Mouse (Mus musculus) neural tube, embryonic 15.5 days (tissue): Measurements from ENCODE around the gene Gm20388. TPM values are rescaled to one million over a fixed set of nuclear protein-coding genes. Genes with fewer than 3 reads are reported as not detected.
A peak's percentile ranks its signal among the peaks of the same experiment; 100 is the strongest.

Experiments
- ATAC-seq: fragments of 200-750 bp; cut with Nextera tagmentation; 2 replicates; pipeline ENCODE4 v1.8.0; 2017; ENCODE audit warnings: mild to moderate bottlenecking, moderate TSS enrichment, moderate library complexity; ENCODE audit not compliant: low FRiP score
- H3K27ac ChIP-seq: fragments of 300-500 bp; sonication (generic); replicated peaks from 2 replicates; pipeline ENCODE4 v1.5.1; 2015; ENCODE audit warnings: mild to moderate bottlenecking, inconsistent platforms
- H3K27me3 ChIP-seq: fragments of 300-500 bp; sonication (generic); replicated peaks from 2 replicates; pipeline ENCODE4 v1.6.1; 2015; ENCODE audit warnings: inconsistent platforms
- H3K36me3 ChIP-seq: fragments of 300-500 bp; sonication (generic); 2 replicates; pipeline ENCODE4 v1.6.1; 2015; ENCODE audit warnings: inconsistent platforms
- H3K4me1 ChIP-seq: fragments of 300-500 bp; sonication (generic); 2 replicates; pipeline ENCODE4 v1.6.1; 2015; ENCODE audit warnings: inconsistent platforms
- H3K4me2 ChIP-seq: fragments of 300-500 bp; sonication (generic); 2 replicates; pipeline ENCODE4 v1.6.1; 2015; ENCODE audit warnings: inconsistent platforms, mild to moderate bottlenecking, moderate library complexity
- H3K4me3 ChIP-seq: fragments of 300-500 bp; sonication (generic); replicated peaks from 2 replicates; pipeline ENCODE4 v1.5.1; 2015; ENCODE audit warnings: mild to moderate bottlenecking, inconsistent platforms
- H3K9ac ChIP-seq: fragments of 300-500 bp; sonication (generic); replicated peaks from 2 replicates; pipeline ENCODE4 v1.6.1; 2015; ENCODE audit warnings: mild to moderate bottlenecking, inconsistent platforms
- H3K9me3 ChIP-seq: fragments of 300-500 bp; sonication (generic); replicated peaks from 2 replicates; pipeline ENCODE4 v1.6.1; 2016; ENCODE audit warnings: inconsistent platforms
- WGBS: fragments of 180-500 bp; shearing (Covaris S2); methylation state at CpG from one replicate; pipeline ENCODE4 v1.1.7; 2015; ENCODE audit warnings: mixed read lengths; 5-methylcytosine and 5-hydroxymethylcytosine counted together
- polyA plus RNA-seq: library from polyadenylated mRNA; unstranded; fragments of >200 nt; fragmentation: Nextera tagmentation; extraction: Ambion mirVana; gene quantifications from 2 replicates; pipeline ENCODE4 v1.2.1, GENCODE M21; 2015

Gene Gm20388
- polyA plus RNA-seq, 1 experiment from 2014 or later: not detected

- H3K27me3 ChIP-seq: no peaks in the 10 kb centered on the region
- no peaks in the 10 kb centered on the region for H3K9me3 ChIP-seq
- no peak overlapping the region for H3K27ac ChIP-seq
- ATAC-seq: no peak
- WGBS: 84% methylated on average over 14 of the region's 14 CpGs
- H3K4me3 ChIP-seq: no peak overlapping the region
- H3K4me2 ChIP-seq: no peak overlapping the region
- H3K9ac ChIP-seq: no peak overlapping the region
- peaks cover 23% of the 10 kb centered on the region for H3K4me1 ChIP-seq
- H3K36me3 ChIP-seq: no peaks in the 10 kb centered on the region
Measured at GRCm38 (mm10) chr8:121932668-121933520, 2022.3 kb downstream of the Gm20388 start.

- no peaks in the 10 kb centered on the region for H3K36me3 ChIP-seq
- H3K27ac ChIP-seq: peak overlapping the region; percentile 72
- H3K4me3 ChIP-seq: no peak overlapping the region
- no peaks in the 10 kb centered on the region for H3K9me3 ChIP-seq
- H3K4me1 ChIP-seq: peaks cover 23% of the 10 kb centered on the region
- no peak overlapping the region for H3K4me2 ChIP-seq
- H3K9ac ChIP-seq: no peak overlapping the region
- 37% methylated on average over 4 of the region's 4 CpGs for WGBS
- no peaks in the 10 kb centered on the region for H3K27me3 ChIP-seq
- ATAC-seq: no peak
Measured at GRCm38 (mm10) chr8:121934506-121934905, 2023.9 kb downstream of the Gm20388 start.

GRCm38 (mm10) chr8:121934923-121935322, 2024.3 kb downstream of the Gm20388 start:
- Histone ChIP-seq H3K4me2 (no peak overlapping the region), H3K9ac (no peak overlapping the region), H3K27ac (peak overlapping the region; percentile 72), H3K9me3 (no peaks in the 10 kb centered on the region), H3K4me3 (no peak overlapping the region), H3K36me3 (no peaks in the 10 kb centered on the region), H3K27me3 (no peaks in the 10 kb centered on the region), H3K4me1 (peaks cover 23% of the 10 kb centered on the region)
- 0 out of 2 replicates have a peak, but pooled peaks have one; percentile 10 for ATAC-seq

- H3K4me3 ChIP-seq: no peak overlapping the region
- H3K9me3 ChIP-seq: no peaks in the 10 kb centered on the region
- peaks cover 23% of the 10 kb centered on the region for H3K4me1 ChIP-seq
- H3K9ac ChIP-seq: no peak overlapping the region
- peak; percentile 82 for ATAC-seq
- no peaks in the 10 kb centered on the region for H3K27me3 ChIP-seq
- peak overlapping the region; percentile 78 for H3K27ac ChIP-seq
- H3K4me2 ChIP-seq: no peak overlapping the region
- WGBS: 40% methylated on average over 12 of the region's 12 CpGs
- no peaks in the 10 kb centered on the region for H3K36me3 ChIP-seq
Measured at GRCm38 (mm10) chr8:121935341-121936294, 2025.0 kb downstream of the Gm20388 start.

DNA sequence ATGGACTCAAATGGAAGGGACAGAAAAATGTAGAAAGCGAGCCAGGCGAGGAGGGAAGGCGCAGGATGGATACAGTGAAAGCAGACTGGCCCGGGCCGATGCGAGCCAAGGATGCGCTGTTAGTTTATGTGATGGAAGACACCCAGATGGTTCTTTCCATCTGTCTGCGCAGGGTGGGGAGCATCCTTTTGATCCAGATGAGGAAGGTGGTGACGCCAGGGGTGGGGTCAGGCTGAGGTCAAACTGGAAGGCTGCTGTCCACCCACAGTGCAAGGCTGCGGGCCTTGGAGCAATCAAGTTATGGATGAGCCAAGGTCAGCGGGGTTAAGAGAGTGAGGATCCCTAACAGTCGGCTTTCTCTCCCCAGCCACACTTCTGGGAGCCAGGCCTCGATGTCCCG, 2025.8 kb downstream of the Gm20388 start:
- ATAC-seq: no peak
- H3K27ac ChIP-seq: peak overlapping the region; percentile 78
- H3K4me2 ChIP-seq: no peak overlapping the region
- no peaks in the 10 kb centered on the region for H3K36me3 ChIP-seq
- no peaks in the 10 kb centered on the region for H3K9me3 ChIP-seq
- H3K4me3 ChIP-seq: no peak overlapping the region
- H3K27me3 ChIP-seq: no peaks in the 10 kb centered on the region
- H3K4me1 ChIP-seq: peaks cover 23% of the 10 kb centered on the region
- 68% methylated on average over 14 of the region's 14 CpGs for WGBS
- H3K9ac ChIP-seq: no peak overlapping the region

DNA sequence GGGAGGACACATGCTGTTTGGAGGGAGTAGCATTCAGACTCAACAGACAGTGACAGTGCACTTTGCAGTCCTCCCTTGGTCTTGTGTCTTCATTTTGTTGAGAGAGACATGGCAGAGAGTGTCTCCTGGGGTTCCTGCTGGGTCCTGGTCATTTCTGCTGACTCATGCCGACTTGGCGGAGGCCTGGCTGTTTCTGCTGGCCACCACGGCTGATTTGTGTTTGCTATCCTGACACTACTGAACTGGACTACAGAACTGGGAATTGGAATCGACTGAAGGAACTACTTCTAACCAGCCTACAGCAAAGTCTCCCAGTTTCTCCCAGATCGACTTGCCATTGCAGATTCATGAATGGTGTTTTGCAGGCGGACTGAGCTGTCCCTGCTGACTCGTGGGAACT, 2028.1 kb downstream of the Gm20388 start:
- peaks cover 23% of the 10 kb centered on the region for H3K4me1 ChIP-seq
- H3K27ac ChIP-seq: no peak overlapping the region
- H3K9me3 ChIP-seq: no peaks in the 10 kb centered on the region
- H3K9ac ChIP-seq: no peak overlapping the region
- no peak overlapping the region for H3K4me3 ChIP-seq
- H3K4me2 ChIP-seq: no peak overlapping the region
- ATAC-seq: no peak
- no peaks in the 10 kb centered on the region for H3K27me3 ChIP-seq
- 89% methylated on average over 7 of the region's 7 CpGs for WGBS
- no peaks in the 10 kb centered on the region for H3K36me3 ChIP-seq

- ATAC-seq: no peak
- Histone ChIP-seq H3K4me1 (peaks cover 11% of the 10 kb centered on the region), H3K4me3 (no peak overlapping the region), H3K36me3 (no peaks in the 10 kb centered on the region), H3K9me3 (no peaks in the 10 kb centered on the region), H3K27ac (no peak overlapping the region), H3K27me3 (no peaks in the 10 kb centered on the region), H3K9ac (no peak overlapping the region), H3K4me2 (no peak overlapping the region)
- 70% methylated on average over 2 of the region's 2 CpGs for WGBS
Measured at GRCm38 (mm10) chr8:121943057-121943540, 2032.5 kb downstream of the Gm20388 start.

- Histone ChIP-seq H3K4me1 (peaks cover 17% of the 10 kb centered on the region), H3K36me3 (no peaks in the 10 kb centered on the region), H3K27ac (no peak overlapping the region), H3K9ac (no peak overlapping the region), H3K4me3 (no peak overlapping the region), H3K9me3 (no peaks in the 10 kb centered on the region), H3K27me3 (no peaks in the 10 kb centered on the region), H3K4me2 (no peak overlapping the region)
- 82% methylated on average over 8 of the region's 8 CpGs for WGBS
- ATAC-seq: no peak
Measured at GRCm38 (mm10) chr8:121943716-121944115, 2033.1 kb downstream of the Gm20388 start.

DNA sequence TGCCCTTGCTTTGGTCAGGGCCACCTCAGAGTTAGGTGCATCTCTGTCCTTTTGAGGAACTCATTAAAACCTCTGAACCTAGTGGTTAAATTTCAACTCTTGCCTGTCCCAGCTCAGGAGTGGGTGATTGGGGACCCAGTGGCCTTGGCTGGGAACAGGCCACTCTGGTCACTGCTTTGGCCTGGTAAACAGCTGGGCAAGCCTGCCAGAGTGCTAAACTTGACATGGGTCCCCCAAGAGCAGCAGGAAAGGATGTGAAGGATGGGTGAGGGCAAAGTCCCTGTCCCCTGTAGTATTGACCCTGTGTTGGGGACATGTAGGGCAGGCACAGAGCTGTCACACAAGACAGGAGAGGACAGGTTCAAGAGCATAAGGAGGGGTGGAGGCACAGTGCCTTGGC, 2034.2 kb downstream of the Gm20388 start, which contains the start of gene Car5a:
Car5a (minus strand) TSS at position 74 of the 400 bp plus-strand sequence.
- ATAC-seq: no peak
- H3K36me3 ChIP-seq: no peaks in the 10 kb centered on the region
- H3K4me2 ChIP-seq: no peak within 1 kb of the TSS
- H3K9me3 ChIP-seq: no peaks in the 10 kb centered on the region
- no peak within 1 kb of the TSS for H3K9ac ChIP-seq
- H3K27me3 ChIP-seq: no peaks in the 10 kb centered on the region
- H3K4me3 ChIP-seq: no peak within 1 kb of the TSS
- H3K27ac ChIP-seq: no peak within 1 kb of the TSS
- peaks cover 27% of the 10 kb centered on the region for H3K4me1 ChIP-seq

DNA sequence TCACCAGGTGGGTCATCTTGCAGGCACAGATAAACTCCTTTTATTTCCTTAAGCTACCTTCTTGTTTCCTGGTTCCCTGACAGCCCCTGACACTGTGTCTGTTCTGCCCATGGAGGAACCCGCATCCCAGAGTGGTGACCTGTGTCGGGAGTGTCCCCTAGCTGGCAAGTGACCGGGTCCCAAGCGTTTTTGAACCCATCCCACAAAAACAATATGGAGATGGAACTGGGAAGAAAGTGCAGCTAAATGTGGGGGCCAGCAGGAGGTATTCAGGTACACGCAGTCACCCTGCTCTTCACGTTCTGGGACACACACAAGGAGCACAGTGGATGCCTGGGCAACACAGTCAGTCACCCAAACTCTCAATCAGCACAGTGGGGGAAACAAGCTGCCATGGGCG, 2035.7 kb downstream of the Gm20388 start:
- Histone ChIP-seq H3K4me2 (no peak overlapping the region), H3K27ac (no peak overlapping the region), H3K4me3 (no peak overlapping the region), H3K36me3 (no peaks in the 10 kb centered on the region), H3K4me1 (peaks cover 29% of the 10 kb centered on the region), H3K9ac (no peak overlapping the region), H3K9me3 (no peaks in the 10 kb centered on the region), H3K27me3 (no peaks in the 10 kb centered on the region)
- ATAC-seq: no peak
- WGBS: 83% methylated on average over 7 of the region's 7 CpGs

GRCm38 (mm10) chr8:121947047-121947752, 2036.6 kb downstream of the Gm20388 start:
- Histone ChIP-seq H3K4me3 (peak overlapping the region; percentile 33), H3K9ac (peak overlapping the region; percentile 28), H3K9me3 (no peaks in the 10 kb centered on the region), H3K4me2 (peak overlapping the region; percentile 74), H3K36me3 (no peaks in the 10 kb centered on the region), H3K4me1 (peaks cover 37% of the 10 kb centered on the region), H3K27me3 (no peaks in the 10 kb centered on the region), H3K27ac (peak overlapping the region; percentile 69)
- WGBS: 29% methylated on average over 19 of the region's 19 CpGs
- no peak for ATAC-seq
